In the genomic region with DNA sequence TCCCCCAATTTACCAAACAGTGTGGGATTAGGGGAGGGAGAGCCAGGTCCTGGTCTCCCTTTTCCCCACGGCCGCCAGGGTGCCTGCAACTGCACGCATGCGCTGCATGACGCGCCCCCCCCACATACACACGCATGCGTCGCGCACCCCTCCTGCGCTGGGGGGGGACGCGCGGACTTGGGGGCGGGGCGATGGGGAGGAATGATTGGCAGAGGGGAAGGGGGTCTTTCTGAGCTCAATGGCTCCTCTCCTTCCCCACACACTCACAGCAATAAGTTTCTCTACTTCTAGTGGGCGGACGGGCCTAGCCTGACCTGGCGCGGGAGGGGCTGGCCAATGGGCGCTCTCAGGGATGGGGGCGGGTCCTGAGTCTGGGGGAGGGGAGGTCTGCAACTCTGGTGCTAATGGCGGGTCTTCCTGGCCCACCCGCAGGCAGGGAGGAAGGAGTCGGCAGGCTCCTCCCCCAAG, we compare ENCODE assay signal across 8 mouse cellular contexts. TPM values are rescaled to one million over a fixed set of nuclear protein-coding genes. Genes with fewer than 3 reads are reported as not detected.
DNase-seq lines count a peak whose midpoint lies in the region; ATAC-seq and TF ChIP-seq lines count a peak whose summit lies in the region.

No protein-coding gene starts in this region.

- peak overlapping the region; percentile 52 for H3K4me2 ChIP-seq in lung, embryonic 14.5 days
- H3K4me2 ChIP-seq in hindbrain, embryonic 11.5 days (replicated peaks; ENCODE audit: low read depth, low read length), result peak overlapping the region; percentile 43
- H3K4me2 ChIP-seq in liver, embryonic 13.5 days, result peak overlapping the region; percentile 41
- H3K4me2 ChIP-seq in stomach, embryonic 14.5 days (replicated peaks; ENCODE audit: low read depth, low read length), result peak overlapping the region; percentile 41

- H3K27me3 ChIP-seq in lung, embryonic 14.5 days (ENCODE audit: insufficient read depth, low read length), result peaks cover 58% of the 10 kb centered on the region
- H3K27me3 ChIP-seq in hindbrain, embryonic 11.5 days (ENCODE audit: control insufficient read depth, insufficient read depth, low read length), result peaks cover 30% of the 10 kb centered on the region
- peaks cover 84% of the 10 kb centered on the region for H3K27me3 ChIP-seq in liver, embryonic 13.5 days
- peaks cover 24% of the 10 kb centered on the region for H3K27me3 ChIP-seq in stomach, embryonic 14.5 days (ENCODE audit: control insufficient read depth, insufficient read depth, low read length)

- no peak overlapping the region for H3K27ac ChIP-seq in lung, embryonic 14.5 days (ENCODE audit: low read depth)
- H3K27ac ChIP-seq in hindbrain, embryonic 11.5 days (ENCODE audit: low read depth, low read length), result no peak overlapping the region
- H3K27ac ChIP-seq in liver, embryonic 13.5 days, result no peak overlapping the region
- no peak overlapping the region for H3K27ac ChIP-seq in stomach, embryonic 14.5 days (ENCODE audit: low read length)

- no peaks in the 10 kb centered on the region for H3K36me3 ChIP-seq in lung, embryonic 14.5 days (ENCODE audit: insufficient read depth)
- H3K36me3 ChIP-seq in hindbrain, embryonic 11.5 days (ENCODE audit: control insufficient read depth, insufficient read depth, low read length), result no peaks in the 10 kb centered on the region
- no peaks in the 10 kb centered on the region for H3K36me3 ChIP-seq in liver, embryonic 13.5 days
- H3K36me3 ChIP-seq in stomach, embryonic 14.5 days (ENCODE audit: control insufficient read depth, insufficient read depth, low read length), result no peaks in the 10 kb centered on the region

- DNase-seq in lung, embryonic 14.5 days, result peak; percentile 72
- DNase-seq in lung, postnatal 25 days (ENCODE audit: low spot score), result no peak
- DNase-seq in cerebellum, postnatal 10 days, result peak; percentile 80 to 84
- DNase-seq in hindbrain, embryonic 11.5 days (ENCODE audit: low spot score), result peak; percentile 78
- no peak for DNase-seq in liver, embryonic 13.5 days
- DNase-seq in frontal cortex, postnatal 14 days (ENCODE audit: low spot score in 2 of 2), result no peak

- peak overlapping the region; percentile 16 for H3K4me3 ChIP-seq in lung, embryonic 14.5 days (ENCODE audit: low read depth, low read length)
- peak overlapping the region; percentile 22 for H3K4me3 ChIP-seq in hindbrain, embryonic 11.5 days (ENCODE audit: low read depth, low read length)
- H3K4me3 ChIP-seq in liver, embryonic 13.5 days (replicated peaks), result peak overlapping the region; percentile 6; the same call in 1 of the 2 replicates
- H3K4me3 ChIP-seq in stomach, embryonic 14.5 days (ENCODE audit: low read depth, low read length), result peak overlapping the region; percentile 25

- no peaks in the 10 kb centered on the region for H3K9me3 ChIP-seq in lung, embryonic 14.5 days (ENCODE audit: low read depth, low read length)
- no peaks in the 10 kb centered on the region for H3K9me3 ChIP-seq in hindbrain, embryonic 11.5 days (ENCODE audit: control insufficient read depth, low read length)
- H3K9me3 ChIP-seq in liver, embryonic 13.5 days (replicated peaks), result no peaks in the 10 kb centered on the region
- H3K9me3 ChIP-seq in stomach, embryonic 14.5 days (ENCODE audit: control insufficient read depth, low read depth, low read length), result no peaks in the 10 kb centered on the region

- peak overlapping the region; percentile 36 for H3K9ac ChIP-seq in lung, embryonic 14.5 days
- 0 out of 2 replicates have a peak overlapping the region, but pooled peaks have one; percentile 4 for H3K9ac ChIP-seq in hindbrain, embryonic 11.5 days (ENCODE audit: low read depth, low read length)
- H3K9ac ChIP-seq in liver, embryonic 13.5 days, result no peak overlapping the region
- H3K9ac ChIP-seq in stomach, embryonic 14.5 days (replicated peaks; ENCODE audit: low read depth, low read length), result no peak overlapping the region

- WGBS in lung, embryonic 14.5 days, result under 1% methylated on average over 24 of the region's 25 CpGs
- under 1% methylated on average over 17 of the region's 25 CpGs for WGBS in hindbrain, embryonic 11.5 days
- WGBS in liver, embryonic 13.5 days (ENCODE audit: insufficient replicate concordance), result 5% methylated on average over 18 of the region's 25 CpGs
- WGBS in stomach, embryonic 14.5 days, result under 1% methylated on average over 23 of the region's 25 CpGs

- TF ChIP-seq CTCF in lung, embryonic 14.5 days (IDR thresholded peaks at IDR 0.05; ENCODE audit: low read depth), result peak; percentile 53

- H3K4me1 ChIP-seq in lung, embryonic 14.5 days (ENCODE audit: insufficient read depth), result no peaks in the 10 kb centered on the region
- H3K4me1 ChIP-seq in hindbrain, embryonic 11.5 days (replicated peaks; ENCODE audit: control insufficient read depth, insufficient read depth, low read length), result peaks cover 8% of the 10 kb centered on the region
- H3K4me1 ChIP-seq in liver, embryonic 13.5 days (replicated peaks), result no peaks in the 10 kb centered on the region
- peaks cover 5% of the 10 kb centered on the region; the same call in 1 of the 2 replicates for H3K4me1 ChIP-seq in stomach, embryonic 14.5 days (ENCODE audit: control insufficient read depth, insufficient read depth, low read length)

- ATAC-seq in lung, embryonic 14.5 days (ENCODE audit: insufficient read depth), result peak; percentile 72
- peak; percentile 72 for ATAC-seq in hindbrain, embryonic 11.5 days (ENCODE audit: low FRiP score)
- no peak for ATAC-seq in liver, embryonic 13.5 days (ENCODE audit: low read depth)
- ATAC-seq in stomach, embryonic 14.5 days (ENCODE audit: insufficient number of reproducible peaks, insufficient read depth, low FRiP score, low read depth), result peak; percentile 44; the same call in 1 of the 2 replicates
- no peak for ATAC-seq in activated CD4-positive, CD25-positive, alpha-beta regulatory T cell, adult 4 months

RNA-seq across cellular contexts. Expression of gene Kcnc3, which starts 13.7 kb away (rescaled TPM):
- polyA plus RNA-seq in lung, embryonic 14.5 days (2014; fragmentation: Nextera tagmentation; extraction: Ambion mirVana), result 0.70 and 0.97 TPM in 2 replicates
- 1.4 and 2.1 TPM in 2 replicates for polyA plus RNA-seq in hindbrain, embryonic 11.5 days (2014; fragmentation: Nextera tagmentation; extraction: Ambion mirVana)
- polyA plus RNA-seq in liver, embryonic 13.5 days (2015; fragmentation: Nextera tagmentation; extraction: Ambion mirVana), result 0.05 and 0.06 TPM in 2 replicates
- 0.39 and 0.57 TPM in 2 replicates for polyA plus RNA-seq in stomach, embryonic 14.5 days (2014; fragmentation: Nextera tagmentation; extraction: Ambion mirVana)
- not detected for polyA plus RNA-seq in activated CD4-positive, CD25-positive, alpha-beta regulatory T cell, adult 4 months (2017; shearing (Covaris generic))

RNA-seq across cellular contexts. Expression of gene Napsa, which starts 32.0 kb away (rescaled TPM):
- polyA plus RNA-seq in lung, embryonic 14.5 days (2014; fragmentation: Nextera tagmentation; extraction: Ambion mirVana), result 4.7 and 6.8 TPM in 2 replicates
- 0.28 and 0.66 TPM in 2 replicates for polyA plus RNA-seq in hindbrain, embryonic 11.5 days (2014; fragmentation: Nextera tagmentation; extraction: Ambion mirVana)
- polyA plus RNA-seq in liver, embryonic 13.5 days (2015; fragmentation: Nextera tagmentation; extraction: Ambion mirVana), result 4.5 and 5.1 TPM in 2 replicates
- polyA plus RNA-seq in stomach, embryonic 14.5 days (2014; fragmentation: Nextera tagmentation; extraction: Ambion mirVana), result 1.6 and 2.8 TPM in 2 replicates
- polyA plus RNA-seq in activated CD4-positive, CD25-positive, alpha-beta regulatory T cell, adult 4 months (2017; shearing (Covaris generic)), result 1 to 10 TPM in 1 of 2 experiments, under 1 TPM in 1; 0.38 to 2.8 TPM

RNA-seq across cellular contexts. Expression of gene Nr1h2, which starts 50.4 kb away (rescaled TPM):
- 61.1 and 66.0 TPM in 2 replicates for polyA plus RNA-seq in lung, embryonic 14.5 days (2014; fragmentation: Nextera tagmentation; extraction: Ambion mirVana)
- 70.8 and 72.7 TPM in 2 replicates for polyA plus RNA-seq in hindbrain, embryonic 11.5 days (2014; fragmentation: Nextera tagmentation; extraction: Ambion mirVana)
- polyA plus RNA-seq in liver, embryonic 13.5 days (2015; fragmentation: Nextera tagmentation; extraction: Ambion mirVana), result 40.7 and 47.1 TPM in 2 replicates
- polyA plus RNA-seq in stomach, embryonic 14.5 days (2014; fragmentation: Nextera tagmentation; extraction: Ambion mirVana), result 63.2 and 66.7 TPM in 2 replicates
- polyA plus RNA-seq in activated CD4-positive, CD25-positive, alpha-beta regulatory T cell, adult 4 months (2017; shearing (Covaris generic)), result 10 to 100 TPM; 38.0 to 61.3 TPM

RNA-seq across cellular contexts. Expression of gene Pold1, which starts 55.5 kb away (rescaled TPM):
- polyA plus RNA-seq in lung, embryonic 14.5 days (2014; fragmentation: Nextera tagmentation; extraction: Ambion mirVana), result 91.6 and 105 TPM in 2 replicates
- 40.9 and 43.2 TPM in 2 replicates for polyA plus RNA-seq in hindbrain, embryonic 11.5 days (2014; fragmentation: Nextera tagmentation; extraction: Ambion mirVana)
- polyA plus RNA-seq in liver, embryonic 13.5 days (2015; fragmentation: Nextera tagmentation; extraction: Ambion mirVana), result 68.3 and 68.4 TPM in 2 replicates
- 54.3 and 56.6 TPM in 2 replicates for polyA plus RNA-seq in stomach, embryonic 14.5 days (2014; fragmentation: Nextera tagmentation; extraction: Ambion mirVana)
- polyA plus RNA-seq in activated CD4-positive, CD25-positive, alpha-beta regulatory T cell, adult 4 months (2017; shearing (Covaris generic)), result 10 to 100 TPM; 19.2 to 27.6 TPM

Comparison
In these comparisons a context has a peak if more than half of its experiments do, and no peak if none do; other contexts are left out.
1. DNase-seq: peak in lung, embryonic 14.5 days (single experiment), cerebellum, postnatal 10 days (2 of 2) and hindbrain, embryonic 11.5 days (single experiment); none in lung, postnatal 25 days (single experiment), liver, embryonic 13.5 days (single experiment) and frontal cortex, postnatal 14 days (0 of 2).
2. ATAC-seq: peak in lung, embryonic 14.5 days (single experiment), hindbrain, embryonic 11.5 days (single experiment) and stomach, embryonic 14.5 days (single experiment); none in liver, embryonic 13.5 days (single experiment) and activated CD4-positive, CD25-positive, alpha-beta regulatory T cell, adult 4 months (single experiment).
3. H3K9ac ChIP-seq: peak in lung, embryonic 14.5 days (single experiment) and hindbrain, embryonic 11.5 days (single experiment); none in liver, embryonic 13.5 days (single experiment) and stomach, embryonic 14.5 days (single experiment).
4. Peak in every context shown above with its lines, with median percentiles within 50 percentile points of each other: H3K4me2 ChIP-seq and H3K4me3 ChIP-seq.